11 mouse cellular contexts compared by ENCODE assay signal in the genomic region with DNA sequence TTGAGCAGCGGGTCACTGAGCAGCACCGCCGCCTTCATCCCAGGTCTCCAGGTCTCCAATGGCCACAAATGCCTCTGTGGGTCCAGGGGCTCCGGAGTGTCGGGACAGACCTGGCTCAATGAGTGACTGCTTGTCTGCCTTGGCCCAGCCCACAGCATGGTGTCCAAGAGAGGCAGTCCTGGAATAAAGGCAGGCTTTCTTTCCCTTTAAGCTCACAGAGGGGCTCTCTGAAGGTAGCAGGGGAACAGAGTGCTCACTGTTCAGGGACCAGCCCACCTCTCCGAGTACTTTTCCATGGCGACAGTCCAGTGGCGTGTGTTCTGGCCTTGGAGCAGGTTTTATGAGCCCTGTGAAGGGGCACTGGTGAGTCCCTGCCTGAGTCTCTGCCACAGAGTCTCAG.
DNase-seq lines count a peak whose midpoint lies in the region; ATAC-seq and TF ChIP-seq lines count a peak whose summit lies in the region.
"Had no signal": no experiment of that assay in that cellular context is flagged by ENCODE, and none has a peak within 500 bp of the region (broad histone marks: within the 10 kb centered on the region; RNA-seq: fewer than 3 reads in every experiment).

No protein-coding gene starts in this region.

- intact Hi-C loops in gastrocnemius, postnatal 14 days (cut with DNase I; ENCODE audit: low total_unique reads), result no loop called here

- H3K9me3 ChIP-seq in E14TG2a.4 (ENCODE audit: low read length), result no peaks in the 10 kb centered on the region
- H3K9me3 ChIP-seq in embryonic facial prominence, embryonic 15.5 days (replicated peaks), result no peaks in the 10 kb centered on the region
- H3K9me3 ChIP-seq in hindbrain, postnatal 0 days (ENCODE audit: low read length), result no peaks in the 10 kb centered on the region

- TF ChIP-seq CTCF in E14TG2a.4 (conservative IDR thresholded peaks at IDR 0.05; ENCODE audit: low read length), result no peak
- TF ChIP-seq CTCF in hindbrain, postnatal 0 days (IDR thresholded peaks at IDR 0.05; ENCODE audit: low read depth), result no peak

- DNase-seq in frontal cortex, postnatal 10 days (ENCODE audit: low spot score in 2 of 2), result no peak
- peak; percentile 56 for DNase-seq in hindbrain, postnatal 0 days (ENCODE audit: low spot score)
- no peak for DNase-seq in gastrocnemius, postnatal 14 days
- no peak for DNase-seq in natural killer cell, adult 2 months (ENCODE audit: low spot score in 2 of 2)
- no peak for DNase-seq in urinary bladder, adult 18-20 months (ENCODE audit: low spot score in 2 of 2)
- DNase-seq: B cell, adult 2 months; right cerebral cortex, adult 18-20 months had no signal

- no peak overlapping the region for H3K27ac ChIP-seq in embryonic facial prominence, embryonic 15.5 days (replicated peaks)
- peak overlapping the region; percentile 36; the same call in 1 of the 2 replicates for H3K27ac ChIP-seq in hindbrain, postnatal 0 days
- H3K27ac ChIP-seq: macrophage had no signal

- no peaks in the 10 kb centered on the region for H3K36me3 ChIP-seq in E14TG2a.4 (ENCODE audit: insufficient read depth, low read length)
- no peaks in the 10 kb centered on the region for H3K36me3 ChIP-seq in embryonic facial prominence, embryonic 15.5 days
- H3K36me3 ChIP-seq in hindbrain, postnatal 0 days (ENCODE audit: insufficient read depth, low read length), result no peaks in the 10 kb centered on the region

- peak overlapping the region; percentile 39; the same call in 1 of the 2 replicates for H3K4me3 ChIP-seq in E14TG2a.4 (replicated peaks; ENCODE audit: low read length)
- no peak overlapping the region for H3K4me3 ChIP-seq in embryonic facial prominence, embryonic 15.5 days (replicated peaks)
- no peak overlapping the region for H3K4me3 ChIP-seq in hindbrain, postnatal 0 days (ENCODE audit: low read length)

- 0 out of 2 replicates have a peak, but pooled peaks have one; percentile 16 for ATAC-seq in frontal cortex, adult (ENCODE audit: low TSS enrichment)
- peak; percentile 75 for ATAC-seq in embryonic facial prominence, embryonic 15.5 days (ENCODE audit: insufficient number of reproducible peaks, low FRiP score, low TSS enrichment, low read depth)
- ATAC-seq in hindbrain, postnatal 0 days, result peak; percentile 58; the same call in 1 of the 2 replicates

- no peak overlapping the region for H3K9ac ChIP-seq in embryonic facial prominence, embryonic 15.5 days
- H3K9ac ChIP-seq in hindbrain, postnatal 0 days (replicated peaks; ENCODE audit: low read length), result no peak overlapping the region

- peaks cover 28% of the 10 kb centered on the region for H3K4me1 ChIP-seq in E14TG2a.4 (replicated peaks; ENCODE audit: low read depth, low read length)
- H3K4me1 ChIP-seq in embryonic facial prominence, embryonic 15.5 days, result peaks cover 29% of the 10 kb centered on the region
- H3K4me1 ChIP-seq in hindbrain, postnatal 0 days (ENCODE audit: insufficient read depth, low read length), result peaks cover 11% of the 10 kb centered on the region; the same call in 1 of the 2 replicates

- no peak overlapping the region for H3K4me2 ChIP-seq in embryonic facial prominence, embryonic 15.5 days (replicated peaks)
- no peak overlapping the region for H3K4me2 ChIP-seq in hindbrain, postnatal 0 days (ENCODE audit: low read depth, low read length)

- WGBS in embryonic facial prominence, embryonic 15.5 days, result 51% methylated on average over 8 of the region's 8 CpGs
- WGBS in hindbrain, postnatal 0 days, result 42% methylated on average over 8 of the region's 8 CpGs

- peaks cover 52% of the 10 kb centered on the region for H3K27me3 ChIP-seq in E14TG2a.4 (ENCODE audit: insufficient read depth, low read length)
- no peaks in the 10 kb centered on the region; the same call in 1 of the 2 replicates for H3K27me3 ChIP-seq in embryonic facial prominence, embryonic 15.5 days
- no peaks in the 10 kb centered on the region for H3K27me3 ChIP-seq in hindbrain, postnatal 0 days (ENCODE audit: insufficient read depth, low read length)

Comparison
In these comparisons a context has a peak if more than half of its experiments do, and no peak if none do; other contexts are left out.
1. ATAC-seq: peak in every context shown above with its lines; median percentile 75 in embryonic facial prominence, embryonic 15.5 days; 58 in hindbrain, postnatal 0 days; 16 in frontal cortex, adult.